Mouse (Mus musculus) intestine, postnatal 0 days (tissue): Measurements from ENCODE around the gene Perp. TPM values are rescaled to one million over a fixed set of nuclear protein-coding genes. Genes with fewer than 3 reads are reported as not detected.
A peak's percentile ranks its signal among the peaks of the same experiment; 100 is the strongest.

Experiments
- ATAC-seq: fragments of 200-750 bp; cut with Nextera tagmentation; 2 replicates; pipeline ENCODE4 v1.8.0; 2017; ENCODE audit warnings: mild to moderate bottlenecking, moderate TSS enrichment, moderate library complexity
- H3K27ac ChIP-seq: fragments of 300-500 bp; sonication (generic); 2 replicates; pipeline ENCODE4 v1.5.1; 2014; ENCODE audit warnings: mild to moderate bottlenecking, low read depth, low read length, moderate library complexity
- H3K27me3 ChIP-seq: fragments of 300-500 bp; sonication (generic); replicated peaks from 2 replicates; pipeline ENCODE4 v1.6.1; 2014; ENCODE audit warnings: low read length, mixed read lengths; ENCODE audit not compliant: control insufficient read depth, insufficient read depth
- H3K36me3 ChIP-seq: fragments of 300-500 bp; sonication (generic); 2 replicates; pipeline ENCODE4 v1.6.1; 2014; ENCODE audit warnings: mild to moderate bottlenecking, moderate library complexity; ENCODE audit not compliant: control insufficient read depth, insufficient read depth
- H3K4me1 ChIP-seq: fragments of 300-500 bp; sonication (generic); replicated peaks from 2 replicates; pipeline ENCODE4 v1.6.1; 2014; ENCODE audit warnings: antibody characterized with exemption, low read length, mixed read lengths; ENCODE audit not compliant: control insufficient read depth, insufficient read depth
- H3K4me2 ChIP-seq: fragments of 300-500 bp; sonication (generic); replicated peaks from 2 replicates; pipeline ENCODE4 v1.6.1; 2014; ENCODE audit warnings: low read depth, mild to moderate bottlenecking, moderate library complexity
- H3K4me3 ChIP-seq: fragments of 300-500 bp; sonication (generic); 2 replicates; pipeline ENCODE4 v1.5.1; 2014; ENCODE audit warnings: low read depth, low read length
- H3K9ac ChIP-seq: fragments of 300-500 bp; sonication (generic); 2 replicates; pipeline ENCODE4 v1.6.1; 2014; ENCODE audit warnings: mild to moderate bottlenecking, low read depth, low read length
- H3K9me3 ChIP-seq: fragments of 300-500 bp; sonication (generic); 2 replicates; pipeline ENCODE4 v1.6.1; 2016; ENCODE audit warnings: mixed run types; ENCODE audit not compliant: control insufficient read depth
- CTCF ChIP-seq: sonication (generic); IDR thresholded peaks from 2 replicates; pipeline ENCODE4 v1.5.1; 2016; ENCODE audit warnings: low read depth, mild to moderate bottlenecking, control low read depth, antibody characterized with exemption, moderate library complexity
- WGBS: fragments of 180-500 bp; shearing (Covaris S2); extraction: QIAGEN DNeasy Blood & Tissue Kit; methylation state at CpG from one replicate; pipeline ENCODE4 v1.1.7; 2014; 5-methylcytosine and 5-hydroxymethylcytosine counted together
- polyA plus RNA-seq: library from polyadenylated mRNA; unstranded; fragments of >200 nt; fragmentation: Nextera tagmentation; extraction: Ambion mirVana; gene quantifications from 2 replicates; pipeline ENCODE4 v1.2.1, GENCODE M21; 2015

The Perp gene
- polyA plus RNA-seq, 1 experiment from 2014 or later, result 223 TPM

- Histone ChIP-seq H3K27ac (no peak overlapping the region), H3K4me3 (no peak overlapping the region), H3K4me1 (no peaks in the 10 kb centered on the region), H3K36me3 (no peaks in the 10 kb centered on the region), H3K9me3 (no peaks in the 10 kb centered on the region), H3K27me3 (no peaks in the 10 kb centered on the region), H3K4me2 (no peak overlapping the region), H3K9ac (no peak overlapping the region)
- 70% methylated on average over 4 of the region's 4 CpGs for WGBS
- ATAC-seq, result no peak
- TF ChIP-seq CTCF, result no peak
Observed at GRCm38 (mm10) chr10:18886918-18887625, 42.3 kb downstream of the Perp start.

GRCm38 (mm10) chr10:18888751-18889150 lies 43.9 kb downstream of the Perp start:
- 100% methylated on average over 1 of the region's 1 CpGs for WGBS
- TF ChIP-seq CTCF, result no peak
- Histone ChIP-seq H3K9ac (no peak overlapping the region), H3K4me1 (no peaks in the 10 kb centered on the region), H3K27me3 (no peaks in the 10 kb centered on the region), H3K36me3 (no peaks in the 10 kb centered on the region), H3K27ac (no peak overlapping the region), H3K9me3 (no peaks in the 10 kb centered on the region), H3K4me3 (no peak overlapping the region), H3K4me2 (no peak overlapping the region)
- ATAC-seq, result no peak

GRCm38 (mm10) chr10:18889255-18889654 lies 44.4 kb downstream of the Perp start:
- Histone ChIP-seq H3K27me3 (no peaks in the 10 kb centered on the region), H3K36me3 (no peaks in the 10 kb centered on the region), H3K4me1 (no peaks in the 10 kb centered on the region), H3K4me3 (no peak overlapping the region), H3K9me3 (no peaks in the 10 kb centered on the region), H3K9ac (no peak overlapping the region), H3K4me2 (no peak overlapping the region), H3K27ac (no peak overlapping the region)
- ATAC-seq, result no peak
- WGBS, result 89% methylated on average over 1 of the region's 1 CpGs
- no peak for TF ChIP-seq CTCF

- no peak for TF ChIP-seq CTCF
- Histone ChIP-seq H3K36me3 (no peaks in the 10 kb centered on the region), H3K9ac (no peak overlapping the region), H3K4me2 (no peak overlapping the region), H3K27ac (no peak overlapping the region), H3K27me3 (no peaks in the 10 kb centered on the region), H3K9me3 (no peaks in the 10 kb centered on the region), H3K4me1 (no peaks in the 10 kb centered on the region), H3K4me3 (no peak overlapping the region)
- ATAC-seq, result no peak
Observed at GRCm38 (mm10) chr10:18891110-18891509, 46.3 kb downstream of the Perp start.

- 65% methylated on average over 1 of the region's 1 CpGs for WGBS
- no peaks in the 10 kb centered on the region for H3K36me3 ChIP-seq
- H3K27ac ChIP-seq, result no peak overlapping the region
- no peaks in the 10 kb centered on the region for H3K27me3 ChIP-seq
- H3K4me3 ChIP-seq, result no peak overlapping the region
- H3K9ac ChIP-seq, result no peak overlapping the region
- no peaks in the 10 kb centered on the region for H3K9me3 ChIP-seq
- TF ChIP-seq CTCF, result no peak
- no peak overlapping the region for H3K4me2 ChIP-seq
- H3K4me1 ChIP-seq, result no peaks in the 10 kb centered on the region
- ATAC-seq, result no peak
Observed at GRCm38 (mm10) chr10:18892102-18892501, 47.3 kb downstream of the Perp start.

GRCm38 (mm10) chr10:18894259-18895166 lies 49.7 kb downstream of the Perp start:
- Histone ChIP-seq H3K4me2 (no peak overlapping the region), H3K9me3 (no peaks in the 10 kb centered on the region), H3K27ac (no peak overlapping the region), H3K4me1 (no peaks in the 10 kb centered on the region), H3K36me3 (no peaks in the 10 kb centered on the region), H3K4me3 (no peak overlapping the region), H3K27me3 (no peaks in the 10 kb centered on the region), H3K9ac (no peak overlapping the region)
- TF ChIP-seq CTCF, result peak; percentile 44
- ATAC-seq, result no peak
- 37% methylated on average over 6 of the region's 6 CpGs for WGBS
